Mouse (Mus musculus): Measurements from ENCODE around the gene Ciao1.

DNA sequence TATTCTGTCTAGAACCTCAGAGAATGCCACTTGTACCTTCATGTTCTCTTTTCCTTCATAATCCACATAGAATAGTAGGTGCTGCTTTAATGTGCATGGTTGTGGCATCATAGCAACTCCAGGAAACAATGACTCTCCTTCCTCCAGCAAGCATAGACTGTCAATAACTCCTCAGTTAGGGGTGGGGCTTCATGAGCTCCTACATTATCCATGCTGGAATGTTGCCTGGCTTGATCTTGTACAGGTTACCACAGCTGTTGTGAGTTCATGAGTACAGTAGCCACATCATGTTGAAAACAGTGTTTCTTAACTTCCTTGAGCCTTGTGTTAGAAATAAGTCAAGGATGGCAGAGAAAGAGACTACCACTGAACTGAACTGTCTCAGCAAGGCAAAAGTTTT lies 30.5 kb upstream of the Ciao1 start:
- TF ChIP-seq TAL1 (IDR thresholded peaks at IDR 0.05; ENCODE audit: low read length): no peak
- no peak for TF ChIP-seq GATA1 (IDR thresholded peaks at IDR 0.05; ENCODE audit: low read length)

Measured in erythroblast, embryonic 14.5 days (primary cell).